Mouse (Mus musculus) cortical plate, adult 2 months (tissue): Measurements from ENCODE around the gene Cngb1. TPM values are rescaled to one million over a fixed set of nuclear protein-coding genes. Genes with fewer than 3 reads are reported as not detected.
A peak's percentile ranks its signal among the peaks of the same experiment; 100 is the strongest.
"Not testable (repeated sequence)": the region's sequence is repeated elsewhere in the genome, so short reads cannot be mapped to it uniquely, and the experiment has no call there.

ENCODE experiments used
- H3K27ac ChIP-seq: fragments of 200-500 bp; 2 replicates; pipeline ENCODE4 v1.5.1; 2012; ENCODE audit warnings: low read length, control low read depth, inconsistent platforms; ENCODE audit not compliant: insufficient read depth
- H3K4me1 ChIP-seq: fragments of 200-500 bp; 2 replicates; pipeline ENCODE4 v1.6.1; 2011; ENCODE audit warnings: low read length; ENCODE audit not compliant: control insufficient read depth, insufficient read depth
- H3K4me3 ChIP-seq: fragments of 200-500 bp; 2 replicates; pipeline ENCODE4 v1.5.1; 2011; ENCODE audit warnings: mild to moderate bottlenecking, low read length, control low read depth; ENCODE audit not compliant: insufficient read depth
- CTCF ChIP-seq: fragments of 200-500 bp; IDR thresholded peaks from 2 replicates; pipeline ENCODE4 v1.5.1; 2011; ENCODE audit warnings: mild to moderate bottlenecking, control low read depth, low read length; ENCODE audit not compliant: insufficient read depth; ENCODE audit errors: extremely low read depth
- POLR2A ChIP-seq: fragments of 200-500 bp; IDR thresholded peaks from 2 replicates; pipeline ENCODE4 v1.6.1; 2011; ENCODE audit warnings: mild to moderate bottlenecking, low read length, control low read depth; ENCODE audit not compliant: insufficient read depth; ENCODE audit errors: extremely low read depth
- polyA plus RNA-seq: library from polyadenylated mRNA; depleted of rRNA; stranded (reverse); fragments of >200 nt; gene quantifications from 2 replicates; pipeline ENCODE4 v1.2.3, GENCODE M21; 2012

Gene Cngb1
- polyA plus RNA-seq, 1 experiment, result 0.06 TPM

- TF ChIP-seq CTCF (no peak), POLR2A (no peak)
- no peak overlapping the region for H3K27ac ChIP-seq
- H3K4me1 ChIP-seq, result no peaks in the 10 kb centered on the region
- no peak overlapping the region for H3K4me3 ChIP-seq
Observed at GRCm38 (mm10) chr8:95255611-95256010, 50.8 kb downstream of the Cngb1 start.

GRCm38 (mm10) chr8:95254564-95255434, 51.6 kb downstream of the Cngb1 start:
- H3K27ac ChIP-seq, result no peak overlapping the region
- H3K4me3 ChIP-seq, result peak overlapping the region; percentile 12
- TF ChIP-seq CTCF, result peak; percentile 80
- no peak for TF ChIP-seq POLR2A
- H3K4me1 ChIP-seq, result no peaks in the 10 kb centered on the region

- Histone ChIP-seq H3K27ac (no peak overlapping the region), H3K4me3 (no peak overlapping the region), H3K4me1 (no peaks in the 10 kb centered on the region)
- TF ChIP-seq CTCF (no peak), POLR2A (no peak)
Observed at GRCm38 (mm10) chr8:95252056-95252455, 54.3 kb downstream of the Cngb1 start.

GRCm38 (mm10) chr8:95249847-95250246, 56.5 kb downstream of the Cngb1 start:
- Histone ChIP-seq H3K4me1 (peaks cover 2% of the 10 kb centered on the region; the same call in 1 of the 2 replicates), H3K27ac (no peak overlapping the region), H3K4me3 (no peak overlapping the region)
- TF ChIP-seq CTCF (peak; percentile 17; the same call in 1 of the 2 replicates), POLR2A (no peak)

GRCm38 (mm10) chr8:95247277-95247676, 59.1 kb downstream of the Cngb1 start:
- TF ChIP-seq CTCF, result no peak
- TF ChIP-seq POLR2A, result no peak
- no peak overlapping the region for H3K4me3 ChIP-seq
- peaks cover 3% of the 10 kb centered on the region for H3K4me1 ChIP-seq
- no peak overlapping the region for H3K27ac ChIP-seq

GRCm38 (mm10) chr8:95245180-95245579, 61.2 kb downstream of the Cngb1 start:
- Histone ChIP-seq H3K27ac (no peak overlapping the region), H3K4me3 (no peak overlapping the region), H3K4me1 (peaks cover 3% of the 10 kb centered on the region)
- TF ChIP-seq CTCF (no peak), POLR2A (no peak)

GRCm38 (mm10) chr8:95243853-95244252, 62.5 kb downstream of the Cngb1 start:
- Histone ChIP-seq H3K4me1 (peaks cover 3% of the 10 kb centered on the region), H3K27ac (no peak overlapping the region), H3K4me3 (no peak overlapping the region)
- no peak for TF ChIP-seq POLR2A
- TF ChIP-seq CTCF, result no peak

- no peak overlapping the region for H3K4me3 ChIP-seq
Observed at GRCm38 (mm10) chr8:95242826-95243571, 63.4 kb downstream of the Cngb1 start.

GRCm38 (mm10) chr8:95242099-95242825, 64.1 kb downstream of the Cngb1 start:
- Histone ChIP-seq H3K27ac (no peak overlapping the region), H3K4me1 (peaks cover 3% of the 10 kb centered on the region), H3K4me3 (no peak overlapping the region)
- TF ChIP-seq POLR2A (no peak), CTCF (no peak)

More at GRCm38 (mm10) chr8:95242826-95243571, 63.4 kb downstream of the Cngb1 start:
- TF ChIP-seq POLR2A (no peak), CTCF (no peak)
- Histone ChIP-seq H3K27ac (no peak overlapping the region), H3K4me1 (peaks cover 3% of the 10 kb centered on the region)

GRCm38 (mm10) chr8:95235683-95236082, 70.7 kb downstream of the Cngb1 start:
- Histone ChIP-seq H3K27ac (no peak overlapping the region), H3K4me1 (no peaks in the 10 kb centered on the region), H3K4me3 (no peak overlapping the region)
- TF ChIP-seq POLR2A, result no peak
- peak; percentile 76 for TF ChIP-seq CTCF

GRCm38 (mm10) chr8:95230086-95230485, 76.3 kb downstream of the Cngb1 start:
- not testable (repeated sequence) for H3K4me1 ChIP-seq, H3K4me3 ChIP-seq, H3K27ac ChIP-seq
